12 mouse cellular contexts compared by ENCODE assay signal in the genomic region with DNA sequence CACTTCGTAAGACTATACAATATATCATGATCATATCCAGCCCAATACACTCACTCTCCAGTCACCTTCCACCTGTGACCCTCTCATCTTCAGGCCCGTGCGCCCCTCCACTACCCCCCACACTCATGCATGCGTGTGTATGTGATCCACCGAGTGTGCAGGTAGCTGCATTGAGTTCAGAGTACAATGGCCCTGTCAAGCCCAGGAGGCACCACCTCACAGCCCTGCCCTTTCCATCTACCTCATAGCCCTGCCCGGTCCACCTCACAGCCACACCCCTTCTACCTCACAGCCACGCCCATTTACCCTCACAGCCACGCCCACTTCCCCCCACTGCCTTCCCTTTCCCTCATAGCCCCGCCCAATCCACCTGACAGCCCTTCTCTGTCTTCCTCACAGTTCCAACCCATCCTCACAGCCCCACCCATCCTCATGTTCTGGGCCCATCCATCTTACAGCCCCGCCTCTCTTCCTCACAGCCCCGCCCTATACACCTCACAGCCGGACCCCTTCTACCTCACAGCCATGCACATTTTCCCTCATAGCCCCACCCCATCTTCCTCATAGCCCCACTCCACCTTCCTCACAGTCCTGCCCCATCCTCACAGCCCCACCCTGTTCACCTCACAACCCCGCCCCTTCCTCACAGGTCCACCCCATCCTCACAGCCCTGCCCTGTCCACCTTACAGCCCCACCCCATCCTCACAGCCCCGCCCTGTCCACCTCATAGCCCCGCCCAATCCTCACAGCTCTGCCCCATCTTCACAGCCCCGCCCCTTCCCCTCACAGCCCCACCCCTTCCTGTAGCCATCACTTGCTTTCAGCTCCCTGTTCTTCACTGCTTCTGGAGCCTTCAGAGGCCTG. TPM values are rescaled to one million over a fixed set of nuclear protein-coding genes. Genes with fewer than 3 reads are reported as not detected.
DNase-seq lines count a peak whose midpoint lies in the region; ATAC-seq and TF ChIP-seq lines count a peak whose summit lies in the region.
"Had no signal": no experiment of that assay in that cellular context is flagged by ENCODE, and none has a peak within 500 bp of the region (broad histone marks: within the 10 kb centered on the region; RNA-seq: fewer than 3 reads in every experiment).

No protein-coding gene starts in this region.

- peaks cover 11% of the 10 kb centered on the region; the same call in 1 of the 2 replicates for H3K4me1 ChIP-seq in kidney, postnatal 0 days (replicated peaks; ENCODE audit: insufficient read depth, low read length)

- H3K36me3 ChIP-seq in kidney, postnatal 0 days (ENCODE audit: insufficient read depth, low read length), result no peaks in the 10 kb centered on the region
- H3K36me3 ChIP-seq: hindbrain, embryonic 12.5 days; neural tube, embryonic 15.5 days had no signal

- no peaks in the 10 kb centered on the region for H3K9me3 ChIP-seq in kidney, postnatal 0 days (replicated peaks; ENCODE audit: low read length)
- H3K9me3 ChIP-seq: hindbrain, embryonic 12.5 days; neural tube, embryonic 15.5 days had no signal

- H3K27me3 ChIP-seq in kidney, postnatal 0 days (ENCODE audit: insufficient read depth, low read length), result no peaks in the 10 kb centered on the region

- H3K4me3 ChIP-seq in kidney, postnatal 0 days (replicated peaks; ENCODE audit: low read depth, low read length), result no peak overlapping the region
- H3K4me3 ChIP-seq: hindbrain, embryonic 12.5 days; neural tube, embryonic 15.5 days had no signal

- ATAC-seq in kidney, postnatal 0 days (replicated peaks; ENCODE audit: low FRiP score, low read depth), result peak; percentile 49
- peak; percentile 15 for ATAC-seq in megakaryocyte progenitor cell, adult 5-6 weeks (replicated peaks; ENCODE audit: poor library complexity)

- H3K4me2 ChIP-seq in kidney, postnatal 0 days (ENCODE audit: low read length), result no peak overlapping the region
- H3K4me2 ChIP-seq: hindbrain, embryonic 12.5 days; neural tube, embryonic 15.5 days had no signal

- intact Hi-C loops in left cerebral cortex, postnatal 36 days (cut with DNase I), result no loop called here

- WGBS in kidney, postnatal 0 days, result 85% methylated on average over 16 of the region's 16 CpGs

- no peak overlapping the region for H3K27ac ChIP-seq in kidney, postnatal 0 days
- H3K27ac ChIP-seq: hindbrain, embryonic 12.5 days; neural tube, embryonic 15.5 days had no signal

- no peak overlapping the region for H3K9ac ChIP-seq in kidney, postnatal 0 days (ENCODE audit: low read depth, low read length)
- H3K9ac ChIP-seq: hindbrain, embryonic 12.5 days; neural tube, embryonic 15.5 days had no signal

- no peak for DNase-seq in kidney, postnatal 0 days (ENCODE audit: low spot score)
- no peak for DNase-seq in kidney, adult 8-10 months
- peak; percentile 98 for DNase-seq in R1 (ENCODE audit: low read depth, low spot score)
- DNase-seq in induced T-regulatory cell, adult 2 months (ENCODE audit: low read depth), result peak; percentile 30
- DNase-seq in left cerebral cortex, postnatal 36 days (ENCODE audit: low spot score in 2 of 2), result no peak
- no peak for DNase-seq in thymus, adult 18-20 months
- DNase-seq: adrenal gland, postnatal 36 days; layer of hippocampus, adult 9-11 months; thymus, postnatal 4 days had no signal

- TF ChIP-seq CTCF in kidney, postnatal 0 days (IDR thresholded peaks at IDR 0.05; ENCODE audit: low read depth), result no peak

RNA-seq across cellular contexts. Expression of gene Taok3, which starts 5.8 kb away (rescaled TPM):
- 16.1 and 19.8 TPM in 2 replicates for polyA plus RNA-seq in kidney, postnatal 0 days (2015; fragmentation: Nextera tagmentation; extraction: Ambion mirVana)
- 62.9 and 66.8 TPM in 2 replicates for total RNA-seq in megakaryocyte progenitor cell, adult 5-6 weeks (2015)
- total RNA-seq in megakaryocyte progenitor cell, adult 5-6 weeks (2017), result 43.6 and 57.8 TPM in 2 replicates
- 10 to 100 TPM; 53.2 to 60.9 TPM for total RNA-seq in left cerebral cortex, postnatal 36 days (2021)

RNA-seq across cellular contexts. Expression of gene Suds3, which starts 9.8 kb away (rescaled TPM):
- 69.3 and 69.5 TPM in 2 replicates for polyA plus RNA-seq in kidney, postnatal 0 days (2015; fragmentation: Nextera tagmentation; extraction: Ambion mirVana)
- total RNA-seq in megakaryocyte progenitor cell, adult 5-6 weeks (2015), result 20.0 and 23.2 TPM in 2 replicates
- 106 and 114 TPM in 2 replicates for total RNA-seq in megakaryocyte progenitor cell, adult 5-6 weeks (2017)
- total RNA-seq in left cerebral cortex, postnatal 36 days (2021), result 100 to 1,000 TPM; 134 to 147 TPM

Comparison
In these comparisons a context has a peak if more than half of its experiments do, and no peak if none do; other contexts are left out.
1. DNase-seq: peak in R1 (single experiment) and induced T-regulatory cell, adult 2 months (single experiment); none in kidney, postnatal 0 days (single experiment), kidney, adult 8-10 months (0 of 2), left cerebral cortex, postnatal 36 days (0 of 2) and thymus, adult 18-20 months (0 of 2).